Mouse (Mus musculus) layer of hippocampus, adult 2 months (tissue): ENCODE results near the gene Usp37. TPM values are rescaled to one million over a fixed set of nuclear protein-coding genes. Genes with fewer than 3 reads are reported as not detected.

Source experiments
- DNase-seq, 2 experiments: peaks; one replicate each; pipeline ENCODE4 v3.0.0; 2022; ENCODE audit warnings: low spot score in 2 of 2
- H3K27ac ChIP-seq: fragments of 200-600 bp; 2 replicates; pipeline ENCODE4 v1.8.1; 2022
- H3K4me3 ChIP-seq: fragments of 200-600 bp; 2 replicates; pipeline ENCODE4 v1.8.1; 2022; ENCODE audit warnings: mild to moderate bottlenecking
- CTCF ChIP-seq: fragments of 200-600 bp; conservative IDR thresholded peaks from 2 replicates; pipeline ENCODE4 v1.8.1; 2022; ENCODE audit warnings: antibody characterized with exemption, mild to moderate bottlenecking, moderate library complexity
- long read RNA-seq, 2 experiments: library from polyadenylated mRNA; stranded (forward); transcript quantifications; one replicate each; pipeline ENCODE4 v2.0.0; 2021; ENCODE audit warnings: borderline mapping rate in 2 of 2
- total RNA-seq, 2 experiments: library from RNA; stranded (reverse); gene quantifications; 2 replicates each; pipeline ENCODE4 v1.2.3; 2021

Usp37 gene
- total RNA-seq: 10 to 100 TPM; 22.9 to 23.4 TPM
- long read RNA-seq, experiment 1, partial matches to known transcripts: 0 of 18 reads
- long read RNA-seq, experiment 1, other reads (novel, unspliced or antisense): 18 of 18 reads
- long read RNA-seq, experiment 2, partial matches to known transcripts: 1 of 26 reads
- long read RNA-seq, experiment 2, other reads (novel, unspliced or antisense): 25 of 26 reads

DNA sequence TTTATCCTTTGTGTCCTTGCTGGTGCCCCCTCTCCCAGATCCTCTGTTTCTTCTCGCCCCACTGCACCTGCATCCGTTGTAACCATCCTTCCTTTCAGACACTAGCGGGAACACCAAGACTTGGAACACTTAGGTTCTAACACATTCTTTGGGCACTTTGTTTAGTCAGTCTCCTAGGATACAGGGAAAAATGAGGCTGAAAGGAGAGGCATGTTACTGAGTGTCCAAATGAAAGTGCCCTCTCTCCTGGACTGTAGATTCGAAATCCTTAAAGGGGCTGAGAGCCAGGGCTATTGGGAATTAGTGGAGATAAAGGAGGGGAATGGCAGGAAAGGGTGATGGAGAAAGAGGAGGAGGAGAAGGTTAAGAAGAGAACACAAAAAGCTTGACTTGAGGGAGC lies at the start of gene Usp37:
Gene Usp37, minus strand, starts transcription at position 101 of the 400 bp plus-strand sequence.
- peak within 1 kb of the TSS; percentile 46 for H3K4me3 ChIP-seq
- H3K27ac ChIP-seq: peak within 1 kb of the TSS; percentile 86
- no peak for TF ChIP-seq CTCF
- DNase-seq: peak in 1 of 2 experiments; percentile 3

- TF ChIP-seq CTCF: peak; percentile 65
- Histone ChIP-seq H3K27ac (peak within 1 kb of the TSS; percentile 97), H3K4me3 (peak within 1 kb of the TSS; percentile 84)
- DNase-seq: peak; percentile 99 to 100
Measured at GRCm38 (mm10) chr1:74587773-74588445, 43.8 kb upstream of the Usp37 start, which contains the start of the genes Zfp142 and Bcs1l. TSS of gene Zfp142 (minus strand) at chr1:74588246. TSS of gene Bcs1l (plus strand) at chr1:74588289.

DNA sequence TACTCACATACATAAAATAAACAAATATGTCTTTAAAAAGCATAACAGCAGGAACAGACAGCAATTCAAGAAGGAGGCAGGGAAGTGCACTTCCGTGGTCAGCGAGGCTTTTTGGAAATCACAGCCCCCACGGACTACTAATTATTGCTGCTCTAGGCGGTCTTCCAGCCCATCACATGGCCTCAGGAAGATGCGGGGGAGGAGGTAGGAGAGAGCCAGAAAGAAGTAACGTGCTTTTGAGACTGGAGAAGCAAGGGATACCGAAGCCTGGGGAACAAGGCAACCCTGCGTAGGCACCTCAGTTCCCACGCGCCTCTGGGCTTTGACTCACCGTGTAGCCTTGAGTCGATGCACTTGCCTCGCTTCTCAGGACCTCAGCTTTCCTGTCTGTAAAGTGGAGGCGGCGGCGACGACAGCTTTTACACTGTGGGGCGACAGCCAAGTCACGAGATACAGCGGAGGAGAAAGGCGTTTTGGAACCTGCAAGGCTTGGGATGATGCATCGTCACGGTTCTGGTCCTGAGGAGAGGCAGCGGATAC lies 43.2 kb upstream of the Usp37 start:
- peak overlapping the region; percentile 97 for H3K27ac ChIP-seq
- H3K4me3 ChIP-seq: peak overlapping the region; percentile 84
- no peak for TF ChIP-seq CTCF
- no peak for DNase-seq

GRCm38 (mm10) chr1:74584616-74585398 lies 40.7 kb upstream of the Usp37 start:
- Histone ChIP-seq H3K4me3 (no peak overlapping the region), H3K27ac (no peak overlapping the region)
- no peak for DNase-seq
- TF ChIP-seq CTCF: no peak

DNA sequence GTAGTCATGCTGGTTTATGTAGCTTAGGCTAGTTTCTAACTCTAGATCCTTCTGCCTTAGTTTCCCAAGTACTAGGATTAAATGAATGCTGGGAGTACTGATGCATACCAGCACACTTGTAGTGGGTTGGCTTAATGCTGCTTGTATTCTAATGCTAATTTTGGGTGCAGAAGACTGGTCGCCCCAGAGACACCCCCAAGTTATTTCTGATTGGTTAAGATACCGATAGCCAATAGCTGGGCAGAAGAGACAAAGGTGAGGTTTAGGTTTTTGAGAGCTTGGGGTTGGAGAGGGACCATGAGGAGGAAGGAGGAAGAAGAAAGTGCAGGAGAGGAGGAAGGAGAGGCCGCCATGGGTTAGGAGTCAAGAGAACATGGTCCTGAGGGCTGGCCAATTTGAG lies 38.5 kb upstream of the Usp37 start:
- H3K27ac ChIP-seq: no peak overlapping the region
- H3K4me3 ChIP-seq: no peak overlapping the region
- DNase-seq: no peak
- no peak for TF ChIP-seq CTCF

- no peak for DNase-seq
- no peak; the same call in 1 of the 2 replicates for TF ChIP-seq CTCF
- H3K27ac ChIP-seq: no peak overlapping the region
- H3K4me3 ChIP-seq: no peak overlapping the region
Measured at GRCm38 (mm10) chr1:74569739-74570719, 25.9 kb upstream of the Usp37 start.

DNA sequence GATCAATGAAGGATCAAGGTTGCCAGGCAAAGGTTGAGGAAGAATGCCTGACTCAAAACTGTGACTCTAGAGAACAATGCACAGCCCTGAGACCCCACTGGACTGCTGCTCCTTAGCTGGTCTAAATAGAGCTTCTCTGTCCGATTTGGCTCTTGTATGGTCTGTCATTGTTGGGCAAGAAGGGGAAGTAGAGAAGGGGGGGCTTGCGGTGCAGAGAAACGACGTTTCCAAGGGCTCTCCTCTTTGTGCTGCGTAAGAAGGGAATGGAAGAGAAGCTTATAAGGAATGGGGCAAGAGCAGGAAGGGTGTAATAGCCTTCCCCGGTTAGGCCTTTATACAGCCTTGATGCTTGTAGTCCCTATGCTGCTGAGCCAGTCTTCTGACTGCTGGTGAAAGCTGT lies 21.8 kb upstream of the Usp37 start:
- Histone ChIP-seq H3K27ac (no peak overlapping the region), H3K4me3 (no peak overlapping the region)
- no peak for DNase-seq
- TF ChIP-seq CTCF: no peak

GRCm38 (mm10) chr1:74559061-74559460 lies 15.0 kb upstream of the Usp37 start:
- no peak for DNase-seq
- Histone ChIP-seq H3K4me3 (no peak overlapping the region), H3K27ac (no peak overlapping the region)
- no peak for TF ChIP-seq CTCF

DNA sequence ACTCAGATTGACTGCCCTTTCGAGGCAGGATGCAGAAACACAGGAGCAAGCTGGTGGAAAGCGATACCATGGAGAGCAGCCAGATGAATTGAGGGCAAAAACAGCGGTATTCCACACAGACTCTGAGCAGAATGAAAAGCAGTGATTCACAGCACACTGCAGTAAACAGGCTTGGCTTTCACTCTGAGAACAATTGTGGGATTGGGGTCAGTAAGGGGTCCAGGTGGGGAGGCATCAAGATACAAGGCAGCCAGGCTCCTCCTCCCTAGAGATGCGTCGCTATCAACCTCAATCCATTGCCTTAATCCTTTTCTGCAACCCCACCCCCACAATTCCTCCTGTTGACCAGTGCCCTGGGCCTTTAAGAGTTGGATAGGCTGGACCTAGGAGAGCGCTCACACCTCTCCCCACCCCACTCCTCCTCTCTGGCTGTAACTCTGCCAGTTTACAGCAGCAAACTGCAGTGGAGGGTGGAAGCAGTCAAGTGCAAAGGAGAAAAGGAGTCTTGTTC lies 1.6 kb downstream of the Usp37 start, which contains the start of gene Plcd4:
Gene Plcd4, plus strand, starts transcription at position 438 of the 511 bp plus-strand sequence.
- peak; percentile 17 to 19 for DNase-seq
- Histone ChIP-seq H3K4me3 (peak within 1 kb of the TSS; percentile 46), H3K27ac (peak within 1 kb of the TSS; percentile 86)
- TF ChIP-seq CTCF: no peak

GRCm38 (mm10) chr1:74538650-74539049 lies 5.4 kb downstream of the Usp37 start:
- Histone ChIP-seq H3K27ac (peak overlapping the region; percentile 48; the same call in 1 of the 2 replicates), H3K4me3 (no peak overlapping the region)
- no peak for TF ChIP-seq CTCF
- peak; percentile 71 to 77 for DNase-seq

- no peak overlapping the region for H3K4me3 ChIP-seq
- DNase-seq: no peak
- TF ChIP-seq CTCF: no peak
- H3K27ac ChIP-seq: no peak overlapping the region
Measured at GRCm38 (mm10) chr1:74528589-74528988, 15.5 kb downstream of the Usp37 start.
